Mouse (Mus musculus): ENCODE data around the gene Cnpy4. TPM values are rescaled to one million over a fixed set of nuclear protein-coding genes. Genes with fewer than 3 reads are reported as not detected.

The Cnpy4 gene
- polyA plus RNA-seq, 1 experiment from 2014 or later, result 29.5 TPM

- no peak overlapping the region for H3K27ac ChIP-seq
- no peak overlapping the region for H3K4me2 ChIP-seq (replicated peaks)
- WGBS, result 78% methylated on average over 4 of the region's 4 CpGs
- H3K4me1 ChIP-seq (replicated peaks; ENCODE audit: control insufficient read depth, insufficient read depth, low read length), result no peaks in the 10 kb centered on the region
- no peaks in the 10 kb centered on the region for H3K9me3 ChIP-seq (ENCODE audit: control insufficient read depth, low read length)
- H3K36me3 ChIP-seq (replicated peaks; ENCODE audit: control insufficient read depth, insufficient read depth), result no peaks in the 10 kb centered on the region
- no peak overlapping the region for H3K9ac ChIP-seq
- DNase-seq (ENCODE audit: low spot score) (no peak), ATAC-seq (ENCODE audit: low FRiP score) (no peak)
- no peaks in the 10 kb centered on the region for H3K27me3 ChIP-seq (ENCODE audit: control insufficient read depth, insufficient read depth, low read length)
- H3K4me3 ChIP-seq (replicated peaks; ENCODE audit: low read length), result no peak overlapping the region
Observed at GRCm38 (mm10) chr5:138226491-138226890, 39.2 kb downstream of the Cnpy4 start.

GRCm38 (mm10) chr5:138227367-138227766 lies 40.1 kb downstream of the Cnpy4 start:
- no peaks in the 10 kb centered on the region for H3K4me1 ChIP-seq (replicated peaks; ENCODE audit: control insufficient read depth, insufficient read depth, low read length)
- H3K9me3 ChIP-seq (ENCODE audit: control insufficient read depth, low read length), result no peaks in the 10 kb centered on the region
- H3K4me3 ChIP-seq (replicated peaks; ENCODE audit: low read length), result no peak overlapping the region
- DNase-seq (ENCODE audit: low spot score), result no peak
- H3K9ac ChIP-seq, result no peak overlapping the region
- H3K4me2 ChIP-seq (replicated peaks), result no peak overlapping the region
- ATAC-seq (ENCODE audit: low FRiP score), result no peak
- no peaks in the 10 kb centered on the region for H3K36me3 ChIP-seq (replicated peaks; ENCODE audit: control insufficient read depth, insufficient read depth)
- H3K27ac ChIP-seq, result no peak overlapping the region
- no peaks in the 10 kb centered on the region for H3K27me3 ChIP-seq (ENCODE audit: control insufficient read depth, insufficient read depth, low read length)
- WGBS, result 74% methylated on average over 2 of the region's 2 CpGs

GRCm38 (mm10) chr5:138228026-138228425 lies 40.7 kb downstream of the Cnpy4 start:
- 51% methylated on average over 3 of the region's 3 CpGs for WGBS
- DNase-seq (ENCODE audit: low spot score), result no peak

GRCm38 (mm10) chr5:138229511-138229910 lies 42.2 kb downstream of the Cnpy4 start:
- ATAC-seq (ENCODE audit: low FRiP score), result no peak
- H3K9me3 ChIP-seq (ENCODE audit: control insufficient read depth, low read length), result no peaks in the 10 kb centered on the region
- 91% methylated on average over 3 of the region's 3 CpGs for WGBS
- DNase-seq (ENCODE audit: low spot score), result no peak
- H3K27ac ChIP-seq, result no peak overlapping the region
- no peak overlapping the region for H3K4me2 ChIP-seq (replicated peaks)
- H3K4me1 ChIP-seq (replicated peaks; ENCODE audit: control insufficient read depth, insufficient read depth, low read length), result no peaks in the 10 kb centered on the region
- H3K27me3 ChIP-seq (ENCODE audit: control insufficient read depth, insufficient read depth, low read length), result no peaks in the 10 kb centered on the region
- H3K36me3 ChIP-seq (replicated peaks; ENCODE audit: control insufficient read depth, insufficient read depth), result no peaks in the 10 kb centered on the region
- no peak overlapping the region for H3K4me3 ChIP-seq (replicated peaks; ENCODE audit: low read length)
- H3K9ac ChIP-seq, result no peak overlapping the region

More at GRCm38 (mm10) chr5:138228026-138228425, 40.7 kb downstream of the Cnpy4 start:
- no peak overlapping the region for H3K4me2 ChIP-seq (replicated peaks)
- ATAC-seq (ENCODE audit: low FRiP score), result no peak
- no peaks in the 10 kb centered on the region for H3K4me1 ChIP-seq (replicated peaks; ENCODE audit: control insufficient read depth, insufficient read depth, low read length)
- no peak overlapping the region for H3K4me3 ChIP-seq (replicated peaks; ENCODE audit: low read length)
- H3K36me3 ChIP-seq (replicated peaks; ENCODE audit: control insufficient read depth, insufficient read depth), result no peaks in the 10 kb centered on the region
- H3K9ac ChIP-seq, result no peak overlapping the region
- no peak overlapping the region for H3K27ac ChIP-seq
- no peaks in the 10 kb centered on the region for H3K27me3 ChIP-seq (ENCODE audit: control insufficient read depth, insufficient read depth, low read length)
- no peaks in the 10 kb centered on the region for H3K9me3 ChIP-seq (ENCODE audit: control insufficient read depth, low read length)

GRCm38 (mm10) chr5:138233778-138234177 lies 46.5 kb downstream of the Cnpy4 start:
- no peaks in the 10 kb centered on the region for H3K4me1 ChIP-seq (replicated peaks; ENCODE audit: control insufficient read depth, insufficient read depth, low read length)
- H3K9ac ChIP-seq, result no peak overlapping the region
- H3K9me3 ChIP-seq (ENCODE audit: control insufficient read depth, low read length), result no peaks in the 10 kb centered on the region
- no peaks in the 10 kb centered on the region for H3K27me3 ChIP-seq (ENCODE audit: control insufficient read depth, insufficient read depth, low read length)
- DNase-seq (ENCODE audit: low spot score) (no peak), ATAC-seq (ENCODE audit: low FRiP score) (no peak)
- H3K4me2 ChIP-seq (replicated peaks), result no peak overlapping the region
- H3K4me3 ChIP-seq (replicated peaks; ENCODE audit: low read length), result no peak overlapping the region
- no peaks in the 10 kb centered on the region for H3K36me3 ChIP-seq (replicated peaks; ENCODE audit: control insufficient read depth, insufficient read depth)
- no peak overlapping the region for H3K27ac ChIP-seq
- WGBS, result 81% methylated on average over 2 of the region's 2 CpGs

GRCm38 (mm10) chr5:138234224-138234623 lies 46.9 kb downstream of the Cnpy4 start:
- Histone ChIP-seq H3K27me3 (ENCODE audit: control insufficient read depth, insufficient read depth, low read length) (no peaks in the 10 kb centered on the region), H3K36me3 (replicated peaks; ENCODE audit: control insufficient read depth, insufficient read depth) (no peaks in the 10 kb centered on the region), H3K9me3 (ENCODE audit: control insufficient read depth, low read length) (no peaks in the 10 kb centered on the region), H3K9ac (no peak overlapping the region), H3K4me3 (replicated peaks; ENCODE audit: low read length) (no peak overlapping the region), H3K4me2 (replicated peaks) (no peak overlapping the region), H3K4me1 (replicated peaks; ENCODE audit: control insufficient read depth, insufficient read depth, low read length) (no peaks in the 10 kb centered on the region), H3K27ac (no peak overlapping the region)
- no peak for ATAC-seq (ENCODE audit: low FRiP score)
- no peak for DNase-seq (ENCODE audit: low spot score)

GRCm38 (mm10) chr5:138241511-138241910 lies 54.2 kb downstream of the Cnpy4 start:
- no peaks in the 10 kb centered on the region for H3K4me1 ChIP-seq (replicated peaks; ENCODE audit: control insufficient read depth, insufficient read depth, low read length)
- no peak overlapping the region for H3K4me3 ChIP-seq (replicated peaks; ENCODE audit: low read length)
- WGBS, result 43% methylated on average over 2 of the region's 2 CpGs
- DNase-seq (ENCODE audit: low spot score) (no peak), ATAC-seq (ENCODE audit: low FRiP score) (no peak)
- H3K27ac ChIP-seq, result no peak overlapping the region
- H3K36me3 ChIP-seq (replicated peaks; ENCODE audit: control insufficient read depth, insufficient read depth), result no peaks in the 10 kb centered on the region
- H3K4me2 ChIP-seq (replicated peaks), result no peak overlapping the region
- H3K9me3 ChIP-seq (ENCODE audit: control insufficient read depth, low read length), result no peaks in the 10 kb centered on the region
- H3K9ac ChIP-seq, result no peak overlapping the region
- H3K27me3 ChIP-seq (ENCODE audit: control insufficient read depth, insufficient read depth, low read length), result no peaks in the 10 kb centered on the region

MicroRNA genes within 50 kb of the gene (microRNA counts, 519-probe panel; counts per million panel counts)
- microRNA mmu-miR-106b, result 6,067 counts per million, percentile 80 among the panel's probes with 10 or more counts
- microRNA mmu-miR-25, result 6,321 counts per million, percentile 83 among the panel's probes with 10 or more counts
- 5,760 counts per million, percentile 73 among the panel's probes with 10 or more counts for microRNA mmu-miR-93

Small RNA genes lying within 50 kb of the gene (microRNA-seq; reads per million reads assigned to microRNA genes)
- gene Mir106b (6,959 reads per million, percentile 94 among the genes with 10 or more reads in this experiment), gene Mir25 (366 reads per million, percentile 68 among the genes with 10 or more reads in this experiment), gene Mir93 (6,060 reads per million, percentile 92 among the genes with 10 or more reads in this experiment)

Other genes with a start within 250 kb of the Cnpy4 start
- gene Gjc3, start 224.4 kb upstream of the Cnpy4 start, polyA plus RNA-seq (2014; fragmentation: Nextera tagmentation; extraction: Ambion mirVana), result 0.80 and 1.2 TPM in 2 replicates
- gene Azgp1, start 206.0 kb upstream of the Cnpy4 start, polyA plus RNA-seq (2014; fragmentation: Nextera tagmentation; extraction: Ambion mirVana), result not detected in 2 replicates
- not detected in 2 replicates for gene Smok3a, start 166.2 kb upstream of the Cnpy4 start, polyA plus RNA-seq (2014; fragmentation: Nextera tagmentation; extraction: Ambion mirVana)
- gene Smok3b, start 166.1 kb upstream of the Cnpy4 start, polyA plus RNA-seq (2014; fragmentation: Nextera tagmentation; extraction: Ambion mirVana), result not detected in 2 replicates
- gene Smok3c, start 134.3 kb upstream of the Cnpy4 start, polyA plus RNA-seq (2014; fragmentation: Nextera tagmentation; extraction: Ambion mirVana), result not detected in 2 replicates
- 31.2 and 34.1 TPM in 2 replicates for gene Zkscan1, start 102.4 kb upstream of the Cnpy4 start, polyA plus RNA-seq (2014; fragmentation: Nextera tagmentation; extraction: Ambion mirVana)
- 84.0 and 88.2 TPM in 2 replicates for gene Zscan21, start 70.6 kb upstream of the Cnpy4 start, polyA plus RNA-seq (2014; fragmentation: Nextera tagmentation; extraction: Ambion mirVana)
- gene Zfp113, start 31.7 kb upstream of the Cnpy4 start, polyA plus RNA-seq (2014; fragmentation: Nextera tagmentation; extraction: Ambion mirVana), result 17.9 and 21.4 TPM in 2 replicates
- 239 and 253 TPM in 2 replicates for gene Cops6, start 26.4 kb upstream of the Cnpy4 start, polyA plus RNA-seq (2014; fragmentation: Nextera tagmentation; extraction: Ambion mirVana)
- gene Ap4m1, start 15.5 kb upstream of the Cnpy4 start, polyA plus RNA-seq (2014; fragmentation: Nextera tagmentation; extraction: Ambion mirVana), result 15.2 and 15.5 TPM in 2 replicates
- gene Mcm7, start 15.1 kb upstream of the Cnpy4 start, polyA plus RNA-seq (2014; fragmentation: Nextera tagmentation; extraction: Ambion mirVana), result 71.6 and 78.1 TPM in 2 replicates
- 67.1 and 72.8 TPM in 2 replicates for gene Taf6, start within 50 bp of the Cnpy4 start, polyA plus RNA-seq (2014; fragmentation: Nextera tagmentation; extraction: Ambion mirVana)
- gene Mblac1, start 6.8 kb downstream of the Cnpy4 start, polyA plus RNA-seq (2014; fragmentation: Nextera tagmentation; extraction: Ambion mirVana), result 12.5 and 13.6 TPM in 2 replicates
- 0.07 TPM in 1 of 2 replicates, not detected in the other for gene Nxpe5, start 38.4 kb downstream of the Cnpy4 start, polyA plus RNA-seq (2014; fragmentation: Nextera tagmentation; extraction: Ambion mirVana)
- gene Lamtor4, start 68.0 kb downstream of the Cnpy4 start, polyA plus RNA-seq (2014; fragmentation: Nextera tagmentation; extraction: Ambion mirVana), result 74.7 and 85.0 TPM in 2 replicates
- gene BC037034, start 76.5 kb downstream of the Cnpy4 start, polyA plus RNA-seq (2014; fragmentation: Nextera tagmentation; extraction: Ambion mirVana), result 19.5 and 19.7 TPM in 2 replicates
- 2.6 and 2.9 TPM in 2 replicates for gene Gal3st4, start 85.4 kb downstream of the Cnpy4 start, polyA plus RNA-seq (2014; fragmentation: Nextera tagmentation; extraction: Ambion mirVana)
- gene Gm43720, start 92.5 kb downstream of the Cnpy4 start, polyA plus RNA-seq (2014; fragmentation: Nextera tagmentation; extraction: Ambion mirVana), result 0.15 TPM in 1 of 2 replicates, not detected in the other
- gene Gpc2, start 92.5 kb downstream of the Cnpy4 start, polyA plus RNA-seq (2014; fragmentation: Nextera tagmentation; extraction: Ambion mirVana), result 23.9 and 24.2 TPM in 2 replicates
- 9.0 and 9.5 TPM in 2 replicates for gene Stag3, start 92.8 kb downstream of the Cnpy4 start, polyA plus RNA-seq (2014; fragmentation: Nextera tagmentation; extraction: Ambion mirVana)
- gene Pvrig, start 154.5 kb downstream of the Cnpy4 start, polyA plus RNA-seq (2014; fragmentation: Nextera tagmentation; extraction: Ambion mirVana), result 0.19 TPM in 1 of 2 replicates, not detected in the other